Comparison of ENCODE assay signal across 20 mouse cellular contexts in genomic region chr6:34615419-34615818, GRCm38 (mm10).
"Had no signal": no experiment of that assay in that cellular context is flagged by ENCODE, and none has a peak within 500 bp of the region (broad histone marks: within the 10 kb centered on the region; RNA-seq: fewer than 3 reads in every experiment).

No protein-coding gene starts in this region.

- H3K36me3 ChIP-seq: midbrain, embryonic 13.5 days; neural tube, embryonic 13.5 days; neural tube, embryonic 15.5 days had no signal

- ATAC-seq: midbrain, embryonic 13.5 days; midbrain, embryonic 16.5 days had no signal

- H3K4me2 ChIP-seq: lung, embryonic 14.5 days; midbrain, embryonic 11.5 days; midbrain, embryonic 13.5 days; neural tube, embryonic 13.5 days; neural tube, embryonic 15.5 days had no signal

- H3K4me3 ChIP-seq: megakaryocyte, embryonic 14.5 days; midbrain, embryonic 13.5 days; myocyte; neural tube, embryonic 13.5 days; neural tube, embryonic 15.5 days had no signal

- DNase-seq: lung, adult 18-20 months; lung, embryonic 14.5 days; lung, postnatal 14 days; lung, postnatal 36 days; retina, postnatal 1 day; right cerebral cortex, adult 18-20 months; right cerebral cortex, postnatal 25 days; right cerebral cortex, postnatal 4 days; spleen, adult 18-20 months; thymus, adult 18-20 months; thymus, postnatal 14 days; thymus, postnatal 36 days had no signal

- H3K9me3 ChIP-seq: megakaryocyte, embryonic 14.5 days; midbrain, embryonic 13.5 days; neural tube, embryonic 13.5 days; neural tube, embryonic 15.5 days had no signal

- H3K27ac ChIP-seq: macrophage; midbrain, embryonic 13.5 days; neural tube, embryonic 13.5 days; neural tube, embryonic 15.5 days had no signal

- H3K9ac ChIP-seq: lung, embryonic 14.5 days; midbrain, embryonic 13.5 days; neural tube, embryonic 13.5 days; neural tube, embryonic 15.5 days had no signal

- H3K27me3 ChIP-seq: megakaryocyte, embryonic 14.5 days; midbrain, embryonic 13.5 days; neural tube, embryonic 13.5 days; neural tube, embryonic 15.5 days had no signal

- H3K4me1 ChIP-seq: midbrain, embryonic 13.5 days; neural tube, embryonic 15.5 days had no signal
